Mouse (Mus musculus) adrenal gland, adult (tissue): ENCODE data around the gene Acbd7.

Experiments
- DNase-seq, 2 experiments: peaks; one replicate each; pipeline ENCODE4 v3.0.0; 2022 to 2023; ENCODE audit warnings: low spot score in 1 of 2; ENCODE audit not compliant: inconsistent age in 2 of 2

The Acbd7 gene

DNA sequence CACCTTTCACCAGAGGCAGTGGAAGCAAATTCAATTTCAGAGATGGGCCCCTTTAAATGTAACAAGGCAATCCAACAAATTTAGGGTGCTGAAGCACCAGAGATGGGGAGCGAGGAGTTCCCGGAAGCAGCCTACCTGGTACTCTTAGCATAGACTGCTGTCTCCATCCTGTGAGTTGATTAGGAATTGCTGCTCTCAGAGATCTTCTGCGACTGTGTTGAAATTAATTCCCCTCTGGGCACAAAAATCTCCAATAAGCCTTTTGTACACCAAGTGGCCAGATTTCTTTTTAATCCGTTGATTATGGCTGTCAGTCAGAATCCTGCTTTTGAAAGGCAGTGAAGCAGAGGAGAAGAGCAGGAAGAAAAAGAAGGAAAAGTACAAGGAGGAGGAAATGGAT, 29.2 kb downstream of the Acbd7 start:
- no peak for DNase-seq

DNA sequence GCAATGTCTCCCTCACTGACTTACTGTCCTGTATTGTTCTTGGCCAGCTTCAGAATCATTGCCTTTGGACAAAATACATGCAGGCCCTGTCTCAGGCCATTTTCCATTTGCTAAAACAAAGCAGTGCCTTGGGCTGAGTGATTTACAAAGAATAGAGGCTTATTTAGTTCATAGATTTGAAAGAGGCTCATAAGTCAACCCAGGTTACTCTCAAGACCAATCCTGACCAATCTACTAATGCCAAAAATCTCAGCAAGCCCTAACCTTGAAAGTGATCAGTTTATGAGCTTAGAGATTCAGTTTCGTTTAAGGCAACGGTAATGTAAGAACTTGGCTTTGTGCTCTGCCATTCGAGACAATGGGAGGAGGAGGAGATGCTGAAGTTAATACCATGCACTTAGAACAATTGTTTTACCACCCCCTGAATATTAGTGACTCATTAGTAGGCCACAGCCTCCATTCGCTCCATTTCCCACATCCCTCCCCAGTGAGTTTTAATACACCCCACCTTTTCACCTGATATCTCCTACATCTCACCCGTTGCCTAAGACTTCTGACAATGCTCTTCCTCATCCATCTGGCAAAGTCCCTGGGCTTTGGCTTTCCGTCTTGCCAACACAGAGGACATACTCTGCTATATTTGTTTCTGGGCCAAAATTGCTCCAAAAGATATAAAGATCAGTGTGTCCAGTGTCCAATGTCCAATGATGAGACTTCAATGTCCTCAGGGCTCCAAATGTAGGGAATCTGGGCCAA, 51.3 kb downstream of the Acbd7 start:
- no peak for DNase-seq
